Mouse (Mus musculus): ENCODE measurements at regions not wholly inside any gene's neighbourhood (a gene's known extent, or its start where the extent isn't known, plus 50 kb on each side); places are given as distances from the start of the nearest gene placed in this dataset.

DNA sequence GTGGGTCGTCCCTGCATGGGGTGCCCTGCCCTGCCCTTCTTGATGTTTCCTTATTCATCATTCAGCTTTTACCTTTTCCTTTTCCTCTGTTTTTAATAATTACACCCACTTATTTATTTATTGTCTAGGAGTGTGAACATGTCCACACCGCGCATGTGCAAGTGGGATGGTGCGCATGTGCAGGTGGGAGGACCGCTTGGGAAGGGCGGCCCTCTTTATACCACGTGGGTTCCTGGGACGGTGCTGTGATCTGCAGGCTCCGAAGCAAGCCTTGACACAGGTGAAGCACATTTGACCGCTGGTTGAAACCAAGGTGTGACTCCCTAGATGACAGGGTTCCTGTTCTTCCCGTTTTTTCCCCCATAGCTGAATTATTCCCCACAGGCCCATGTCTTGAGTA lies 60.0 kb downstream of the Syf2 start:
- no peak for ATAC-seq (replicated peaks; ENCODE audit: low FRiP score, low TSS enrichment, poor library complexity, severe bottlenecking)

DNA sequence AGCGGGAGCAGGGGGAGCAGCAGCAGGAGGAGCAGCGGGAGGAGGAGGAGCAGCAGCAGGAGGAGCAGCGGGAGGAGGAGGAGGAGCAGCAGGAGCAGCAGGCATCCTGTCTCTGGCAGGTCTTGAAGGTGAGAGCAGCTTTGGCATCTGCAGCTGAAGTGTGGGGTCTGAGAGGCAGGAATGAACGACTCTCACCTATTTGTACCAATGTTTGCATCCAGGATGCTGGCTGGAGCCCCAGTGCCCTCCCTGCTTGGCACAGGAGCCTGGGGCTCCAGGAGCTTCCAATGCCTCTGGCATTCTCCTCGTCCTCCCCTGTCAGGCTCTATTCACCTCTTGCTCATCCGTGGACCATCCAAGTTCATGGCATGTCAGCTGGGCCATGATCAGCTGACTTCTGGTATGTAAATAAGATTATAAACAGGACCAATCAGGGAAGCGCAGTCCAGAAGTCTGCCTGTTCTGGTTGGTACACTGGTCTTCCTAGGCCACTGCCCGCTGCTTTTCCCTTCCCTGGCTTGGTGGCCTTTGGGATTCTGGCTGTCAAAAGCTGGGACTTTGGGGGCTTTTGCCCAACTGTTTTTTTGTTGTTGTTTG lies 62.9 kb downstream of the Syf2 start:
- ATAC-seq (replicated peaks; ENCODE audit: low FRiP score, low TSS enrichment, poor library complexity, severe bottlenecking) = no peak

DNA sequence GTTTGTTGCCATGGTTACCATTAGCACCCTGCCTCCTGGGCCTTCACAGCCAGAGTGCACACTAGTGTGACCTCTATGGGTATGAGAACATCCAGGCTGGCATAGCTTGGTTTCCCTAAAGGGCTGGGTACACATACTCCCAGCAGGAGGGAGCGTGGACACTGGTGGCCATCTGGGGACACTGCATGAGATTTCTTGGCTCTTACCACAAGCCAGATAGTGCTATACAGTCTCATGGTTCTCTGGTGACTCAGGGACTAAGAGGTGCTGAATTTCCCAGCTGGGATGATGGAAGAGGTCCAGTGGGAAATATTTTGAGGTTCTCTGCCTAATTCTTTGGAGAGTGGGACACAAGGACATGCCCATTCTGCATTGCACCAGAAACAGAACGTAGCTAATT lies 63.5 kb downstream of the Syf2 start:
- ATAC-seq (replicated peaks; ENCODE audit: low FRiP score, low TSS enrichment, poor library complexity, severe bottlenecking) = no peak

DNA sequence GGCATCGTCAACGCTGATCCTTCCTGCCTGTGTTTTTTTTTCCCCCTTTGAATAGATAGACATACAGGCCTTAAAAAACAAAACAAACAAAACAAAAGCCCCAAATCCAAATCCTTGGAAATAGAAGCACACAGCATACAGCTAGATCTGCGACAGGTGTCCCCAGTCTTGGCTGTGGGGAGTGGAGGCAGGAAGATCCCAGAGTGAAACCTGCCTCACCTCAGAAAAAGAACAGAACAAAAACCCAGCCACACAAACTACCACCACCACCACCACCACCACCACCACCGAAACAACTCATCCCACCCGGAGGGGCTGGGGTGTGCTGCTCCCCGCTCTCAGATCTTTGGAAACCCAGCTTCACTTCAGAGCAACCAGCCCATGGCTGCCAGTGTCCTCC lies 64.0 kb downstream of the Syf2 start:
- no peak for ATAC-seq (replicated peaks; ENCODE audit: low FRiP score, low TSS enrichment, poor library complexity, severe bottlenecking)

DNA sequence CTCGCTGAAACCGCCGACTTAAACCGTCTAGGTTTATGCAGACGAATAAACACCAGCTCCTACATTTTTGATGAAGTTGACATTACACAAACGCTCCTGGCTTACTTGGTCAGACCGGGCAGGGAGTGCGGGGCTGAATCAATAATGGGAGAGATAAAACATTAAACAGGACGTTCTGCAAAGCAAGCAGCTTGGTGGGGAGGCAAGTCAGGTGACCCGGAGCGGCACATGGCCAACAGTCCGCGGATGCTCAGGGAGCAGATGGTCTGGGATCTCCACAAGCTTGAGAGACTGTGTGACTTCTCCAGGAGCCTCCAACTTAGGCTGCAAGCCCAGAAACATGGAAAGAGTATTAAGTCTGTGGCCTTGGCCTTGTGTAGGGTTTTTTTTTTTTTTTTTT lies 64.4 kb downstream of the Syf2 start:
- ATAC-seq (replicated peaks; ENCODE audit: low FRiP score, low TSS enrichment, poor library complexity, severe bottlenecking) = no peak

DNA sequence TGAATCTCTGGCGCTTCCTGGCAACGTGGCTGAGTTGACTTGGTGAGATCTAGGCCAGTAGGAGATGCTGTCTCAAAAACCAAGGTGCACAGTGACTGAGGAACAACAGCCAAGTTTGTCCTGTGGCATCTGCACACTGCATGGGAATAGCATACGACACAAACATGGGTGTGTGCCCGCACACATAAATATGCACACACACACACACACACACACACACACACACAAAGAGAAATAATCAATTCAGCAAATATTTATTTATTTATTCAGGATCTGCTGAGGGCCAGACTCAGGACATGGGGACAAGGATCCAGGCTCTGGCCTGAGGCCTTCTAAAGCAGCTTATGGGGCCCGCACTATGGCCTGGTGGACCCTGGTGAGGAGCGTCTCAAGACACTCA lies 65.4 kb downstream of the Syf2 start:
- no peak for ATAC-seq (replicated peaks; ENCODE audit: low FRiP score, low TSS enrichment, poor library complexity, severe bottlenecking)

DNA sequence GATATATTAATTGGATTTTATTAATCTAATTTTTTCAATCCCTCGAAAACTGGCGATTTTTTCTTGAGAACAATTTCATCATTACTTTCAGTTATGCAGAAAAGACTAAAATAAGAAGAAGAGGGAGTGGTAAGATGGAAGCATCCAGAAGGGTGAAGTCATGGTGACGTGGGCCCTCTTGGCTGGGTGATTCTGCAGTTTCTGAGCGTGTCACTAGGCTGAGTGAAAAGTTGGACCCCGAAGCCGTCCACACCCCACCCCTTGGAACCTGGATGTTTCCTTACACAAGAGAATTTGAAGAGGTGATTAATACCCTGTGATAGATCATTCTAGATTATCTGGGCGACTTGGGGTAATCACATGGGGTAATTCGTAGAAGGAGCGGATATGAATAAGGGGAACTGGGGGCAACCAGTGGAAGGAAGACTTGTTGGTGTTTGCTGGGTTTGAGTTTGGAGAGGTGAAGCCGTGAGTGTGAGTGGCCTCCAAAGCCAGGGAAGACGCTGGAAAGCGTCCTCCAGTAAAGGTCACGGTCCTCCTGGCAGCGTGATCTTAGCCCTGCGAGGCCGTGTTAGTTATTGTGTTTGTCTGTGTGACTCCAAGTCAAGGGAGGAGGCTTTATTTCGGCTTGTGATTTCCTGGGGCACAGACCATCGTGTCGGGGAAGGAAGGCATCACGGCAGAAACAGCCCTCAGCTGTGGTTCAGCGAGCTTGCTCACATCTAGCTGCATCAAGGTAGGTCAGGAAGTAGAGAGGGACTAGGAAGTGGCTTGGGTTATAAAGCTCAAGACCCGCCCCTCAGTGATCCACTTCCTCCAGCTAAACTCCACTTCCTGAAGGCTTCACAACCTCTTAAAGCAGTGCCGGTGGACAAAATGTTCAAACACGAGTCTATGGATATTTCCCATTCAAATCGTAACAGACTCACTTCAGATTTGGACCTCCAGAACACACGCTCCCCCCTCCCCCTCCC lies 67.0 kb downstream of the Syf2 start:
- no peak for ATAC-seq (replicated peaks; ENCODE audit: low FRiP score, low TSS enrichment, poor library complexity, severe bottlenecking)

DNA sequence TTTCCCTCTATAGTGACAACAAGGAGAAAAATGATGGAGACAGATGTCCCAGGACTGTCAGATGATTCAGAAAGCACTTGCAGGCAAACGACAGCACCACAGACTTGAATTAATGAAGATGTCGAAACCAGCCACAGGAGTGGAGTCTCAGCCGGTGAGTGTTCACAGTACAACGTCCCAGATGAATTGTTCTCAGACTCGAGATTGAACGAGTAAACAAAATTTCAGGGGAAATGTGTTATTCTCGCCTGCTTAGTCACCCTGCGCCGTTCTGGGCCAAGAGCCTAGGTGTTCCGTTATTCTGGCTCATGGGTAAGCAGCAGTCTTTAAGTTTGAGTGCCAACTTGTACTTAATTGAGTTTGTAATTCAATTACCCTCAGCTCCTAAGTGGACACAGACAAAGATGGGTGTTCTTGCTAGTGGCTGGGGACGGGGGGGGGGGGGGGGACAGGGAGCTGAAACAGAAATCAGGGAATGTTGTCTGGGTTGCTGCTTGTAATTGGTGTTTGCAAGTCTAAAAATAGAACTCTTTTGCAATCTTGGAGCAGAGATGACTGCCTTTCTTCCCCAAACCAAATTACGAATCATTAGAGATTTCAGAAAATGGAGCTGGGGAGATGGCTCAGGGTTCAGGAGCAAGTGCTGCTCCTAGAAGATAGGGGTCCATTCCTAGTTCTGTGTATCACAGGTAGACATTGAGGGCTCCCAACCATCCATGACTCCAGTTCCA lies 68.4 kb downstream of the Syf2 start:
- no peak for ATAC-seq (replicated peaks; ENCODE audit: low FRiP score, low TSS enrichment, poor library complexity, severe bottlenecking)

DNA sequence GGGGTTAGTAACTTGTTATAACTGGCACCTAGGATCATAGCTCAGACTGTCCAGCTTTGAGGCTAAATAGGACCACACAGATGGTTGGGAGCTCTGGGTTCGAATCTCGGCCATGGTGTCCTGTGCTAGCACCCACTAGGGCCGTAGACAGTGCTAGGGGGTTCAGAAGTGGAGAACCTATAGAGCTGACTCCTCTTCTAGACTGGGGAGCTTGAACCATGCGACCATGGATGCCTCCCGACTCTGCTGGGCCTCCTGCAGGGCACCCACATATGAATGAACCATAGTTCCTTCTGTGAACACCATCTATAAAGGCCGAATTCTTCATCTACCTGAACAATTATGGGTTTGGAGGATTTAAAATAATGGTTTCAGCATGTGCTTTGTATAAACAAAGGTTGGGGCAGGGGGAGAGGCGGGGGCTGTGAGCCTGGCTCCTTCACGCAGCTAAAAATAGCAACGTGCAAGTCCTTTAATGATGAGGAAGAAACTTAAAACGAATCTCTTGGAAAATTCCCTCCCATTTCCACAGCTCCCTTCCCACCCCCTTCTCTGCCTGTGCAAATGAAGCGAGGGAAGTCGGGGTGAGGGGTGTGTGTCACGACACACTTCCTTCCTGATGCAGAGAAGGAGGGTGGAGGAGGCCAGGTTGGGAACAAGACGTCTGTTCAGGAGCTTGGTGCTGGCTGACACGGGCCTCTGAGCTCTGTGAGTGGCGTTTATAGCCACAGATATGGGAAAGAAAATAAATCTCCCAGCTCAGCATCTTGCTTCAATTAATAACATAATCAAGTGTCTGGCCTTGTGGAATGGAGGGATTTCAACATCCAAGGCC lies 71.6 kb downstream of the Syf2 start:
- no peak for ATAC-seq (replicated peaks; ENCODE audit: low FRiP score, low TSS enrichment, poor library complexity, severe bottlenecking)

DNA sequence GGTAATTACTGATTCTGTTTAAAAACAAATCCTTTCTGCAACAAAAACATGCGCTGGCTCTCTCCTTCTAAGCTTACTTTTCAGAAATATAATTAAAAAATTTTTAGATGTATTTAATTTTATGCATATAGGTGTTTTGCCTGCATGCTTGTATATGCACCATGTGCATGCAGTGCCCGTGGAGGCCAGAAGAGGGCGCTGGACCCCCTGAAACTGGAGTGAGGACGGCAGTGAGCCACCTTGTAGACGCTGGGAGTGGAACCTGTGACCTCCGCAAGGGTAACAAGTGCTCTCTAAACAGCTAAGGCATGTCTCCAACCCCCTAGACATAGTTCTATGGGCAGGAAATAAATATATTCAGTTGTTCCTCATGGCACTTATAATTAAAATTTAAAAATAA lies 80.7 kb downstream of the Syf2 start:
- ATAC-seq (replicated peaks; ENCODE audit: low FRiP score, low TSS enrichment, poor library complexity, severe bottlenecking) = no peak

DNA sequence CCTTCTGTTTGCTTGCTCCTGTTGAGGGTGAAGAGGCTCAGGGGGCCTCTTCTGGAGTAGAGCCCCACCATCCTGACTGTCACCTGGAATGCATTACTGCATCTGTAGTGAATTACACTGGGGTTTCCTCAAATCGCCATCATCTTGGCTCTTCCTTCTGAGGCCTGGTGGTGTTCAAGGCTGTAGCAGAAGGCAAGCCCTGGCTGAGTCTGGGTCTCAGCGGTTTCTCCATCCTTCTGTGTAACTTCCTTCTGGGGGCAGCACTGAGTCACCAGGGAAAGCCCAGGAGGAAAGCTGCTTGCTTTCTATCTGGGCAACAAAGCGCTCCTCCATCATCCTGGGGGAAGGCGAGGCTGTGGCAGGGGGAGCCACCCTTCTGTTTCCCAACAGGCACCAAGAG lies 82.2 kb downstream of the Syf2 start:
- ATAC-seq (replicated peaks; ENCODE audit: low FRiP score, low TSS enrichment, poor library complexity, severe bottlenecking) = no peak

DNA sequence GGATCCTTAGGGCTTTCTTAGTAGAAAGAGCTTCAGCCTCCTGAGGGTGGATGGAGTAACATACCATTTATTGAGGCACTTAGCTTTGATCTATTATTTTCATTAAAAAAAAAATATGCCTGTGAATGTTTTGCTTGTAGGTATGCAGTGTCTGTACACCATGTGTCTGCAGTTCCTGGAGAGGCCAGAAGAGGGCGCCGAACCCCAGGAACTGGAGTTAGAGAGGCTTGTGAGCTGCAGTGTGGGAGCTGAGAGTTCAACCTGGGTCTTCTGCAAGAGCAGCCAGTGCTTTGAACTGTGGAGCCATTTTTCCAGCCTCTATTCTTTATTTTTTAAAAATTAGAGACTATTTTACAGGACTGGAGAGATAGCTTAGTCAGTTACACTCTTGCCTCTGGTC lies 83.2 kb downstream of the Syf2 start:
- ATAC-seq (replicated peaks; ENCODE audit: low FRiP score, low TSS enrichment, poor library complexity, severe bottlenecking) = no peak; the same call in 1 of the 2 replicates

DNA sequence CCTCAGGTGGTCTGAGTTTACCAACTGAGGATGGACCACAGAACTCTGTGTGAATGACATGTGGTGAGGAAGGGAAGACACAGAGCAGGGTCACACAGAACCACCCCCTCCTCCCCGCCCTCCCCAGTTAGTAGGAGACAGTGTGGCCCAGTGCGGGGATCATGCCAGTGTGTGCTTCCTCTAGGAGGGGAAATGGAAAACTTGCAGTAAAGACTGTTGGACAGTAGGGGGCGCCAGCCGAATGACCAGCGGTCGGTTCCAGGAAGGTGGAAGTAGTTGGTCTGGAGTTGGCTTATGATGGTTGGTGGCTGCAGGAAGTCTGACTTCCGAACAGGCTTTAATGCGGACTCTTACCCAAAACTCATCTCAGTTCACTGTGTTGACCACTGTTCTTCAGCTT lies 87.3 kb downstream of the Syf2 start:
- ATAC-seq (replicated peaks; ENCODE audit: low FRiP score, low TSS enrichment, poor library complexity, severe bottlenecking) = peak; percentile 29; the same call in 1 of the 2 replicates

DNA sequence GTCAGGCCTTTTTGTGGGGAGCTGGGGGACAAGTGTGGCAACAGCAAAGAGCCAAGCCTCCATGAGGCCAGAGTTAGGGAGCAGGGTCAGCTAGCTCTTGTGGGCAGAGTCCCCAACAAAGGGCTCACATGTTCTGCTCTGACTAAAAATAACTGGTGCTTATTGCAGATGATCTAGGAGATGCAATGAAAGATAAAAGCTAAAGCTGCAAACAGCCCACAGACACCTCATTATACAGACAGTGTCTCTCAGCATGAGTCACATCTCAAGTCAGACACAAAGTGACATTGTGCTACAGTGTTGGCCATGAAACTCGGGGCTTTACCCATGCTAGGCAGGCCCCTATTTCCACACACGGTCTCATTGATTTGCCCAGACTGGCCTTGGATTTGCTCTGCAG lies 88.4 kb downstream of the Syf2 start:
- ATAC-seq (replicated peaks; ENCODE audit: low FRiP score, low TSS enrichment, poor library complexity, severe bottlenecking) = no peak

DNA sequence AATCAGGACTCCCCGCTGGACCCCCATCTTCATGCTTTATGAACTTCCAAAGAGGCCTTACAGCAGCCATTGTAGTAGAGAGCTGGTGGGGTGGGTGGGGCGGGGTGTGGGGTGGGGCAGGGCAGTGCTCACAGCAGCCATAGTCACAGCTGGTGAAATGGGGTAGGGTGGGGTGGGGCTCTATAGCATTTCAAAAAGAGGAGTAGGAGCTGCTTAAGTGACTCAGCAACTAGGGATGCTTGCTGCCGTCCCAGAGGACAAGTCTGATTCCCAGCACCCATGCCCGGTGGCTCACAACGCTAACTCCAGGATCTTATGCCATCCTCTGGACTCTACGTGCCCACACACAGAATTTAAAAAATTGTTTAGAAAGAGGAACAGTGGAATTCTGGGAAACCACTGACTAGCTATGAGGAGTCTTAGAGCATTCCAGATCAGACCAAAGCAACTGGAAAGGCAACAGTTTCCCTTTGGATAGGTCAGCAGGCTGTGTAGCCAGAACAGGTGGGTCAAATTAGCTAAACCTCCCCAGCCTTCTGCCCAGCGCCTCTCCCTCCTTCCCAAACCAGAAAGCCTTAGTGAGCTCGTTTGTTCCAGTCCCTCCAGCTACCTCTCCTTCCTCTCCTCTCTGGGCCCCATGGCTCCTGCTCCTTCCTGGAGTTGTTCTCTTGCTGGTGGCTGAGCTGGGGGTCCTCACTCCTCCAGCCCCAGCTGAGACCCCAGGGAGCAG lies 89.7 kb downstream of the Syf2 start:
- ATAC-seq (replicated peaks; ENCODE audit: low FRiP score, low TSS enrichment, poor library complexity, severe bottlenecking) = no peak

DNA sequence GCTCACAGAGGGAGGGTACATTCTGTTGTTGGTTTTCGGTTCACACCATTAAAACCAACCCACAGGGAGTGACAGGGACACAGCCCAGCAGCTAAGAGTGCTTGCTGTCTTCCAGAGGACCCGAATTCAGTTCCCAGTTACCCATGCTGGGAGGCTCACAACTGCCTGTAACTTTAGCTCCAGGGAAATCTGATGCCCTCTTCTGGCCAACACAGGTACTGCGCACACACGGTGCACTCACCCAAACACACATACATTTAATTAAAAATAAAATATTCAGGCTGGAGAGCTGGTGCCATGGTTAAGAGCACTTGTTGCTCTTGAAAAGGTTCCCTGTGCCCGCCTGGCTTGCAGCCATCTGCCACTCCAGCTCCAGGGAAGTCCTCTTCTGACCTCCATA lies 92.5 kb downstream of the Syf2 start:
- no peak for ATAC-seq (replicated peaks; ENCODE audit: low FRiP score, low TSS enrichment, poor library complexity, severe bottlenecking)

DNA sequence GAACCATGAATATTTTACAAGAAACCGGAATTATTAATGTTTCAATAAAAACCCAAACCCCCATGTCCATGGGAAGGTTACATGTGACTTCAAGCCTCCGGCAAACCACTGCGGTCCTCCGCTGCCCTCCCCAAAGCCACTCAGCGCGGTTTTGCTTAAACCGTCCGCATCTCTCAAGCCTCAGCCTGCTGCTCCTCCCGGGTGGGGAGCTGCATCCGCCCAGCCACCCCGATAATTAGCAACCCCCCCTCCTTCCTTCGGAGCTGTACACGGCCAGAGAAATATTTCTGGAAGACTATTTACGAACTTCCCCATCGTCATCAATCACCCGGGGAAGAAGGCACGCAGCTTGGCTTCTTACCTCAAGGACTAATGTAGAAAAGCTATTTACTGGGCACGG lies 94.7 kb upstream of the Runx3 start:
- no peak for ATAC-seq (replicated peaks; ENCODE audit: low FRiP score, low TSS enrichment, poor library complexity, severe bottlenecking)

DNA sequence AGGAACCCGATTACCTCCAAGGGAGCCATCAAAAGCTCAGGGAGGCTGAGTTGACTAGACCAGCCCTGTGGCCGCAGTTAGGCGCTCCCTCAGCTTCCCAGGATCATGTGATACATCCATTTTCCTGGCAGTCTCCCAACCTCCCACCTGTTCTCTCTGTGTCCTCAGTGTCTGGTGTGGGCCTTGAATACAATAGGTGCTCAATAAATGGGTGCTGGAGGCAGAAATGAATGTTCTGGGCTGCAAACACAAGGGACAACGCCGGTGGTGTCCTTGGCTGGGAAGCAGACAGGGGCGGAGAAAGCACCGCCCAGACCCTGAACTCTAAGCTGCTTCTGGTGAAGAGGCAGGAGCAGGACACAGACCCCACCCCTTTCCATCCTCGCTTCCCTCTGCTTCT lies 93.3 kb upstream of the Runx3 start:
- no peak for ATAC-seq (replicated peaks; ENCODE audit: low FRiP score, low TSS enrichment, poor library complexity, severe bottlenecking)

DNA sequence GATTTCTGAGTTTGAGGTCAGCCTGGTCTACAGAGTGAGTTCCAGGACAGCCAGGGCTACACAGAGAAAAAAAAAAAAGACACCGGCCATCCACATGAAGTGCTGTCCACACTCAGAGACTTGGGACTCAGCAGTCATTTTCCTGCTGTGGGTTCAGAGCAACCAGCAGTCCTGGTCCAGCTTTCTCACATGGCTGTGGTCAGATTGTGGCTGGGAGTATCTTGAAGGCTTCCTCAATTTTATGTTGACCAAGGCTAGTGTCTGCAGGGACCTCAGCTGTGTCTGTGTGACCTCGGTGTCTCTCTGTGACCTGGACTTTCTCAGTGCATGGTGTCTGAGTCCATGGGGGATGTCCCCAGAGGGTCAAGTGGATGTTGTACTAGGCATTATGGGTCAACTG lies 90.7 kb upstream of the Runx3 start:
- no peak for ATAC-seq (replicated peaks; ENCODE audit: low FRiP score, low TSS enrichment, poor library complexity, severe bottlenecking)
